Mouse (Mus musculus) megakaryocyte, embryonic 14.5 days (primary cell): ENCODE results near the gene Oosp1. TPM values are rescaled to one million over a fixed set of nuclear protein-coding genes. Genes with fewer than 3 reads are reported as not detected.

Source experiments
- H3K27me3 ChIP-seq: replicated peaks from 2 replicates; pipeline ENCODE3; 2012; ENCODE audit warnings: inconsistent platforms
- H3K36me3 ChIP-seq: replicated peaks from 2 replicates; pipeline ENCODE3; 2012; ENCODE audit warnings: low read length, inconsistent platforms, mixed read lengths
- H3K4me1 ChIP-seq: 2 replicates; pipeline ENCODE4 v1.6.1; 2012; ENCODE audit warnings: inconsistent platforms
- H3K4me3 ChIP-seq: replicated peaks from 2 replicates; pipeline ENCODE3; 2012; ENCODE audit warnings: moderate library complexity, mild to moderate bottlenecking, inconsistent platforms
- H3K9me3 ChIP-seq: 2 replicates; pipeline ENCODE4 v1.6.1; 2012; ENCODE audit warnings: inconsistent platforms
- FLI1 ChIP-seq: IDR thresholded peaks from 2 replicates; pipeline ENCODE4 v1.6.1; 2012; ENCODE audit warnings: low read length, inconsistent platforms, mixed read lengths
- GATA1 ChIP-seq: IDR thresholded peaks from 3 replicates; pipeline ENCODE4 v1.6.1; 2012; ENCODE audit warnings: mixed read lengths, low read length, inconsistent platforms, borderline replicate concordance
- polyA plus RNA-seq: library from polyadenylated mRNA; stranded (reverse); fragments of >175 nt; gene quantifications from 2 replicates; pipeline ENCODE4 v1.2.3, GENCODE M21; 2012; ENCODE audit warnings: low replicate concordance; ENCODE audit not compliant: insufficient read depth

The Oosp1 gene
- not detected in 2 replicates for polyA plus RNA-seq

DNA sequence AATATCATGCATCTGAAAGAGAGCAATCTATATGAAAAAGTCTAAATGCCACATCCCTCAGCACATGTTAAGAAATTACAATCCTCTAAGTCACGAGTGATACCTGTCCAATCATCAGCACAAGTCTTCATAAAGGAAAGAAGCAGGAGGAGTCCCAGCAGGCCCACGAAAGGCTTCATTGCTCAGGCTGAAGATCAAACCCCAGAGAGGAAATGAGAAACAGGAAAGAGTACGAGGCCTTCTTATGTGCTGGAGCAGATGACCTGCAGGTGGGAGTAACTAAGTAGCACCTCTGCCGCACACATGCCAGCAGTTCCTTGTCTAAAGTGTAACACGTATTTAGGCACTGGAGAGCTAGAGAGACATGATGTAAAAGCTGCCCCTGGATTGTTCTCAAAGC lies at the start of gene Oosp1:
Gene Oosp1 (minus strand): TSS at position 312 of the 400 bp plus-strand sequence.
- no peaks in the 10 kb centered on the region for H3K36me3 ChIP-seq
- H3K9me3 ChIP-seq = no peaks in the 10 kb centered on the region
- H3K4me1 ChIP-seq = no peaks in the 10 kb centered on the region
- no peak within 1 kb of the TSS for H3K4me3 ChIP-seq
- TF ChIP-seq GATA1 = no peak
- no peak for TF ChIP-seq FLI1
- no peaks in the 10 kb centered on the region for H3K27me3 ChIP-seq

DNA sequence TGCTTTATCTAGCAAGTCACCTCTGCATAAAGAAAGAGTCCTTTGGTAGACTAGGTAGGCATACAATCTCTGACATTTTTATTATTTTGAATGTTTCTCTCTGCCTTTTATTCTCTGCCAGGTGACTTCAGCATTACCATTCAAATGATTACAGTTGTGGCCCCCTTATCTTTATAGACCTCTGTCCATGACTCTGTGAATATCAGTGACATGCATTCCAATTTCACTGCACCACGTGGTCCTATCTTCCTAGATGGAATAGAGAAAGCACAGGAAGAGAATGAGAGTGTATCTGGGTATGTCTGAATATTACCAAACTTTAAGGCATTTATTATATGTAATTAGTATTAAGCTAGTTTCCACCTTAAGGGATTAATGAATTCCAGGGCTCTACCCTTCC lies 45.5 kb upstream of the Oosp1 start:
- no peaks in the 10 kb centered on the region for H3K27me3 ChIP-seq
- no peak overlapping the region for H3K4me3 ChIP-seq
- no peaks in the 10 kb centered on the region for H3K4me1 ChIP-seq
- TF ChIP-seq GATA1 (no peak), FLI1 (no peak)
- H3K36me3 ChIP-seq = no peaks in the 10 kb centered on the region
- no peaks in the 10 kb centered on the region for H3K9me3 ChIP-seq

DNA sequence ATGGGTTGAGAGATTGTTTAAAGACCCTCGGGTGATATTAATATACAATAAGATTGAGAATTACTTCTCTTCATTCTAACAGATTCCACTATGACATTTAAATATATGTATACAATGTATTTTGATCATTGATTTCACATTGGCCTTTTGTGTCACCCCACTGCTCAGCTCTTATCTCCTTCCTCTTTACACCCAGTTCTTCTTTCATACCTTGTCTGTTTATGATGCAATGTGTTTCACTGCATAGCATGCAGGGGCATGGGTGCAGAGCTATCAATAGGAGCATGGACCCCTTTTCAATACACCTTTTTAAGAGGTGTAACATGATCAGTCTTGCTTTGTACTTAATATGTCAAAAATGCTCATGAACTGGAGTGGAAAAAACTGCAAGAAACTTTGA lies 39.3 kb upstream of the Oosp1 start:
- no peak overlapping the region for H3K4me3 ChIP-seq
- H3K4me1 ChIP-seq = no peaks in the 10 kb centered on the region
- H3K9me3 ChIP-seq = no peaks in the 10 kb centered on the region
- TF ChIP-seq GATA1 (no peak), FLI1 (no peak)
- no peaks in the 10 kb centered on the region for H3K27me3 ChIP-seq
- no peaks in the 10 kb centered on the region for H3K36me3 ChIP-seq

DNA sequence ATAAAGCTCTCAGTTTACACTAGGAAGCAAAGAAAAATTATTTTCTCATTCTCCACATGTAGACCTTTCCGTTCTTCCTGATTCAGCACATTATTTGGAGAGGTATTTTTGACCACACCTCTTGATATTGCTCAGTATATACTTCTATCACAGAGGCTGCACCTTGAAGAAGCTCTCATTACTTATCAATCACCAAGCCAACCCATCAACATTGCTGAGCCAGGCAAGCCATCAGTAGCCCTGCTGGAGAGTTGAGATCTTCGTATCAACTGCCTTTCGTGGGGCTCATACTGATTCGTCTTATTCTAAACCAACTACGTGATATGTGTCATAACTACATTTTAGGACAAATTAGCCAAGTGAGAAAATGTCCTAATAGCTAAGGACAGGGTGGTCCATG lies 36.4 kb upstream of the Oosp1 start:
- Histone ChIP-seq H3K4me3 (no peak overlapping the region), H3K27me3 (no peaks in the 10 kb centered on the region), H3K9me3 (no peaks in the 10 kb centered on the region), H3K36me3 (no peaks in the 10 kb centered on the region), H3K4me1 (no peaks in the 10 kb centered on the region)
- TF ChIP-seq GATA1 = no peak
- no peak for TF ChIP-seq FLI1

DNA sequence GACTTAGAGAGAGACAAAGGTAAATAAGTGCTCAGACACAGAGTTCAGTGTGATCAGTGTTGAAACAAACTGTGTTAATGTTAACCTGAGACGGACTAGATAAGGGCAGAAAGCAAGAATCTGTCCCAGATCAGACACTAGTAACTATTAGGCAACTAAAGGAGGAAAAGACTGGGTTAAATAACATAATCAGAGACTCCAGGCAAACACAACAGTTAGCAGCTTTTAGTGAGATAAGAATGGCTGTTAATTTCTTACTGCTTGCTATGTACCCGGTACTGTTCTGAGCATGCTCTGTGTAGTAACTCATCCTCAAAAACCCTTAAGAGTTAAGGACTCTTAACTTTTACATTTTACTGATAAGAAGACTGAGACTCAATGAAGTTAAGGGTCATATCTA lies 35.0 kb upstream of the Oosp1 start:
- Histone ChIP-seq H3K9me3 (no peaks in the 10 kb centered on the region), H3K4me1 (no peaks in the 10 kb centered on the region), H3K36me3 (no peaks in the 10 kb centered on the region), H3K27me3 (no peaks in the 10 kb centered on the region), H3K4me3 (no peak overlapping the region)
- TF ChIP-seq FLI1 = no peak
- no peak for TF ChIP-seq GATA1

DNA sequence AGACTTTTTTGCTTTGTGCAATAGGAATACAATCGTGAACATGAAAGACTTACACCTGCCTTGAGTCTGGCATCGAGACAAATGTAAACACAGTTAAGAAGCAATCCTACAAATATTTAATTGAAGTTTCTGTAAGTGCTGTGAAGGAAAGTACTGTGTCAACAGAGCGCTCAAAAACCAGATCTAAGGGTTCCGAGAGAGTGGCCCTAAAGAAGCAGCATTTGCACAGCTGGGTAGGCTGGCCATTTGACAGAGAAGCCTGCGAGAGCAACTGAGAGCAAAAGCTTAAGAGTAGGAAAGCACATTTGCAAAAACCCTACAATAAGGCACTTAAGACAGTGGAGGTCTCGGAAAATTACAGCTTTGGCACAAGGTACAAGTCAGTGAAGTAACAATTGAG lies 33.3 kb upstream of the Oosp1 start:
- Histone ChIP-seq H3K4me1 (no peaks in the 10 kb centered on the region), H3K4me3 (no peak overlapping the region), H3K9me3 (no peaks in the 10 kb centered on the region), H3K36me3 (no peaks in the 10 kb centered on the region), H3K27me3 (no peaks in the 10 kb centered on the region)
- TF ChIP-seq GATA1 (no peak), FLI1 (no peak)

DNA sequence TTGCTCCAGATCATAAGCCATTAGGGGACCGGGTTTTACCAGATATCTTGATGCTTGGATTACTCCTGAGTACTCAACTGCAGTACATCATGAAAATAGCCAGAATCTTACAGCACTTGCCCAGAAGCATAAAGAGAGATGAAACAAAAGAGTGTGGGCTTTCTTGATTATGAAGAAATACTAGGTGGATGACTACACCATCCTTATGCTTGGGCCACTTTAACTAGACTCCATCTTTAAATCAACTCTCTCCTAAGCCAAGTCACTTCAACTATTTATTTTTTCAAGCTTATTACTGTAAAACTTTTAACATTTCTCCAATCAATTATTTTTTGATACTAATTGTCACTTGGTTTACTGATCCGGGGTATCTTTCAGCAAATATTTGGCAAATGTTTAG lies 32.9 kb upstream of the Oosp1 start:
- no peak for TF ChIP-seq GATA1
- TF ChIP-seq FLI1 = no peak
- Histone ChIP-seq H3K36me3 (no peaks in the 10 kb centered on the region), H3K4me1 (no peaks in the 10 kb centered on the region), H3K9me3 (no peaks in the 10 kb centered on the region), H3K4me3 (no peak overlapping the region), H3K27me3 (no peaks in the 10 kb centered on the region)

DNA sequence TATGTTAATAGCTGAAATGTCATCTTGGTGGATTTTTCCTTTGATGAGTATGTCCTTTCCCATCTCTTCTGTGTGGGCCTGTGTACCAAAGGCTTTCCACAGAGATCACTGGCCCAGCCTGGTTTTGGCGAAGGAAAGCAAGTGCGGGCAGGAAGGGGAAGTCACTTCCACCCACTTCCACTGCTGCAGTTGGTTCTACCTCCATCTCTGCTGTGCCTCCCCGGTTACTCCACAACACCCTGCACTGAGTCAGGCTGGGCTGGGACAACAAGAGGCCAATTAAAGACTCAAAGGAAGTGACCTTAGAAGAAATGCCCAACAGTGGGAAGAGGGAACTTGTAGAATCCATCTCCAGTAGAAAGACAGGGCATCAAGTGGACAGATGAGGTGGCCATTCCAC lies 29.1 kb upstream of the Oosp1 start:
- no peaks in the 10 kb centered on the region for H3K36me3 ChIP-seq
- H3K4me3 ChIP-seq = no peak overlapping the region
- no peaks in the 10 kb centered on the region for H3K9me3 ChIP-seq
- H3K27me3 ChIP-seq = no peaks in the 10 kb centered on the region
- TF ChIP-seq GATA1 (no peak), FLI1 (no peak)
- H3K4me1 ChIP-seq = no peaks in the 10 kb centered on the region

DNA sequence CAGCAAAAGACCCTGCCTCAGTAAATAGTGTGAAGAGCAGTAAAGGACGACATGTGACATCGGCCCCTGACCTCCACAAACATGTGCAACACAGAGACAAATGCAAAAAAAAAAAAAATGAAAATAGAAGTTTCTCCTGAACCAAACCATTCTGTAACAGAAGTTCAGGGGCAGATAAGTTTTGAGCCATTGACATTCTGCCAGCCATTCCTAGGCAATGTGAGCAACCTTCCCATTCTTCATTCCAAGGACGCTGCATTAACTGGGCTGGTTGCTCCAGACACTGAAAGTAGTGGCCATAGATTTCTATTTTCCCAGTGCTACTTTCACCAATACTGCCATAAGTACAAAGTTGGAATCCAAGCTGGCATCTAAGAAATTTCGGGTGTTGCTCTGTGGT lies 21.5 kb upstream of the Oosp1 start:
- Histone ChIP-seq H3K4me3 (no peak overlapping the region), H3K9me3 (no peaks in the 10 kb centered on the region), H3K4me1 (no peaks in the 10 kb centered on the region), H3K27me3 (no peaks in the 10 kb centered on the region), H3K36me3 (no peaks in the 10 kb centered on the region)
- TF ChIP-seq GATA1 = no peak
- no peak for TF ChIP-seq FLI1

DNA sequence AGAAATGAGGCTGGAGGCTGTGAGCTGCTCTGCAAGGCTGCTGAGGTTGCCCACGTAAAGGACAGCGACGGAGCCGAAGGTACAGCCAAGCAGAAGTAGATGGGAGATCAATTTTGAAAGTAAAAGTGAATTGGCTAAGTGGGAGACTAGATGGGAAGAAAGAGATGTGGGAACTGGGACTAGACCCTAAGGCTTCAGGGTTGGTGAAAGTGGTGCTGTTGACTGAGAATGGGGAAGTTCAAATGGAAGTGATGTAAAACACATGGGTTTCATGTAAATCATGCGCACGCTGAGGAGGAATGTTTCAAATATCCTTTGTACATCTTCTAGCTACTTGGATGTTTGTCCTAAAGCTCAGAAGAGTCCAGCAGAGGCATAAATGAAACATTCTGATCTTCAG lies 7.4 kb upstream of the Oosp1 start:
- Histone ChIP-seq H3K36me3 (no peaks in the 10 kb centered on the region), H3K27me3 (no peaks in the 10 kb centered on the region), H3K9me3 (no peaks in the 10 kb centered on the region), H3K4me3 (no peak overlapping the region), H3K4me1 (no peaks in the 10 kb centered on the region)
- TF ChIP-seq FLI1 (no peak), GATA1 (no peak)

DNA sequence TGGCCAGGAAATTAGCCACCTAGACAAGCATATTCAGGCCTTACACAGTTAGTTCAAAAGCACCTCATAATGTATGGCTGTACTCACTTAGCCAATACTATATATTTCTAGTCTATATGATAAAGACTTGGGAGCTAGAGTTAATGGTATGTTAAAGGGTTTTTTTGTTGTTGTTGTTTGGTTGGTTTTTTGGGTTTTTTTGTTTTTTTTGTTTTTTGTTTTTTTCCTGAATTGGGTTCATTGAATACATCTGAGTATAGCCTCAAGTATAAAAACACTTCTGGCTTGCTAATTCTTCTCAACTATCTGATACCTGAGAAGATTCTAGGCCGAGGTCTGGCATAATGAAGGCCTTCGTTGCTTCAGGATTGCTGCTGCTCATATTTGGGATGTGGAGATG lies 5.8 kb upstream of the Oosp1 start, which contains the start of gene Oosp3:
Gene Oosp3 (plus strand): TSS at position 301 of the 400 bp plus-strand sequence.
- H3K36me3 ChIP-seq = no peaks in the 10 kb centered on the region
- no peaks in the 10 kb centered on the region for H3K4me1 ChIP-seq
- H3K27me3 ChIP-seq = no peaks in the 10 kb centered on the region
- no peaks in the 10 kb centered on the region for H3K9me3 ChIP-seq
- TF ChIP-seq GATA1 = no peak
- TF ChIP-seq FLI1 = no peak
- no peak within 1 kb of the TSS for H3K4me3 ChIP-seq
